Mouse (Mus musculus) skeletal muscle tissue, adult 2 months (tissue): ENCODE measurements at regions not wholly inside any gene's neighbourhood (a gene's known extent, or its start where the extent isn't known, plus 50 kb on each side); places are given as distances from the start of the nearest gene placed in this dataset.

Experiments
- DNase-seq: peaks from one replicate; pipeline ENCODE4 v3.0.0-alpha.2; 2012; ENCODE audit warnings: low read depth, low spot score

- no peak for DNase-seq
Observed at GRCm38 (mm10) chr6:89256022-89256421, 106.4 kb downstream of the Plxna1 start.

- no peak for DNase-seq
Observed at GRCm38 (mm10) chr6:89256630-89257292, 105.7 kb downstream of the Plxna1 start.

- no peak for DNase-seq
Observed at GRCm38 (mm10) chr6:89257416-89257815, 105.0 kb downstream of the Plxna1 start.

- no peak for DNase-seq
Observed at GRCm38 (mm10) chr6:89258140-89258539, 104.3 kb downstream of the Plxna1 start.

GRCm38 (mm10) chr6:89259406-89259994 is 102.9 kb downstream of the Plxna1 start:
- no peak for DNase-seq

- DNase-seq = no peak
Observed at GRCm38 (mm10) chr6:89262958-89263357, 99.5 kb downstream of the Plxna1 start.

- no peak for DNase-seq
Observed at GRCm38 (mm10) chr6:89265296-89265695, 97.1 kb downstream of the Plxna1 start.
